Mouse (Mus musculus) neural tube, embryonic 13.5 days (tissue): ENCODE measurements around the gene Zfp579. TPM values are rescaled to one million over a fixed set of nuclear protein-coding genes. Genes with fewer than 3 reads are reported as not detected.
"Not testable (repeated sequence)": the region's sequence is repeated elsewhere in the genome, so short reads cannot be mapped to it uniquely, and the experiment has no call there.

Experiments
- ATAC-seq: fragments of 200-750 bp; cut with Nextera tagmentation; 2 replicates; pipeline ENCODE4 v1.8.0; 2017; ENCODE audit warnings: low read depth, mild to moderate bottlenecking, moderate TSS enrichment, moderate library complexity
- H3K27ac ChIP-seq: fragments of 300-500 bp; sonication (generic); replicated peaks from 2 replicates; pipeline ENCODE4 v1.5.1; 2015; ENCODE audit warnings: moderate library complexity, mild to moderate bottlenecking, inconsistent platforms
- H3K27me3 ChIP-seq: fragments of 300-500 bp; sonication (generic); 2 replicates; pipeline ENCODE4 v1.6.1; 2015; ENCODE audit warnings: mild to moderate bottlenecking, inconsistent platforms
- H3K36me3 ChIP-seq: fragments of 300-500 bp; sonication (generic); 2 replicates; pipeline ENCODE4 v1.6.1; 2015; ENCODE audit warnings: mild to moderate bottlenecking, inconsistent platforms
- H3K4me1 ChIP-seq: fragments of 300-500 bp; sonication (generic); replicated peaks from 2 replicates; pipeline ENCODE4 v1.6.1; 2015; ENCODE audit warnings: inconsistent platforms
- H3K4me2 ChIP-seq: fragments of 300-500 bp; sonication (generic); 2 replicates; pipeline ENCODE4 v1.6.1; 2015; ENCODE audit warnings: inconsistent platforms, mild to moderate bottlenecking, moderate library complexity
- H3K4me3 ChIP-seq: fragments of 300-500 bp; sonication (generic); 2 replicates; pipeline ENCODE4 v1.5.1; 2015; ENCODE audit warnings: mild to moderate bottlenecking, inconsistent platforms
- H3K9ac ChIP-seq: fragments of 300-500 bp; sonication (generic); 2 replicates; pipeline ENCODE4 v1.6.1; 2015; ENCODE audit warnings: moderate library complexity, mild to moderate bottlenecking, inconsistent platforms
- H3K9me3 ChIP-seq: fragments of 300-500 bp; sonication (generic); 2 replicates; pipeline ENCODE4 v1.6.1; 2016; ENCODE audit warnings: inconsistent platforms
- WGBS: fragments of 180-500 bp; shearing (Covaris S2); methylation state at CpG from one replicate; pipeline ENCODE4 v1.1.7; 2015; 5-methylcytosine and 5-hydroxymethylcytosine counted together
- polyA plus RNA-seq: library from polyadenylated mRNA; unstranded; fragments of >200 nt; fragmentation: Nextera tagmentation; extraction: Ambion mirVana; gene quantifications from 2 replicates; pipeline ENCODE4 v1.2.1, GENCODE M21; 2015

Zfp579 gene
- polyA plus RNA-seq, 1 experiment from 2014 or later = 63.2 TPM

- no peak overlapping the region for H3K9ac ChIP-seq
- H3K27ac ChIP-seq = no peak overlapping the region
- H3K4me1 ChIP-seq = no peaks in the 10 kb centered on the region
- no peak overlapping the region for H3K4me3 ChIP-seq
- no peaks in the 10 kb centered on the region for H3K27me3 ChIP-seq
- peaks cover 94% of the 10 kb centered on the region for H3K36me3 ChIP-seq
- WGBS = 88% methylated on average over 21 of the region's 21 CpGs
- H3K9me3 ChIP-seq = peaks cover 28% of the 10 kb centered on the region
- H3K4me2 ChIP-seq = no peak overlapping the region
- no peak for ATAC-seq
Observed at GRCm38 (mm10) chr7:5029946-5030345, 34.0 kb upstream of the Zfp579 start.

- ATAC-seq = no peak
- Histone ChIP-seq H3K36me3 (peaks cover 94% of the 10 kb centered on the region), H3K4me2 (no peak overlapping the region), H3K4me3 (no peak overlapping the region), H3K9me3 (peaks cover 28% of the 10 kb centered on the region), H3K4me1 (no peaks in the 10 kb centered on the region), H3K27me3 (no peaks in the 10 kb centered on the region), H3K27ac (no peak overlapping the region), H3K9ac (no peak overlapping the region)
- 97% methylated on average over 22 of the region's 22 CpGs for WGBS
Observed at GRCm38 (mm10) chr7:5029543-5029942, 33.6 kb upstream of the Zfp579 start.

GRCm38 (mm10) chr7:5021197-5021596 lies 25.2 kb upstream of the Zfp579 start:
- Histone ChIP-seq H3K4me3 (peak overlapping the region; percentile 60), H3K4me1 (peaks cover 24% of the 10 kb centered on the region), H3K27me3 (no peaks in the 10 kb centered on the region), H3K9me3 (no peaks in the 10 kb centered on the region), H3K4me2 (peak overlapping the region; percentile 84), H3K27ac (peak overlapping the region; percentile 93), H3K9ac (peak overlapping the region; percentile 80), H3K36me3 (peaks cover 43% of the 10 kb centered on the region)
- WGBS = 55% methylated on average over 5 of the region's 5 CpGs
- no peak for ATAC-seq

- H3K4me3 ChIP-seq = peak overlapping the region; percentile 60
- peak overlapping the region; percentile 84 for H3K4me2 ChIP-seq
Observed at GRCm38 (mm10) chr7:5020685-5021084, 24.7 kb upstream of the Zfp579 start.

GRCm38 (mm10) chr7:5020000-5020681 lies 24.2 kb upstream of the Zfp579 start, which contains the start of the genes Zfp865 and Ccdc106:
Zfp865 (plus strand) TSS chr7:5020376.
Ccdc106 (plus strand) TSS chr7:5020553.
- under 1% methylated on average over 47 of the region's 49 CpGs for WGBS
- Histone ChIP-seq H3K4me1 (peaks cover 29% of the 10 kb centered on the region), H3K4me3 (peak within 1 kb of the TSS; percentile 60), H3K9ac (peak within 1 kb of the TSS; percentile 80), H3K9me3 (no peaks in the 10 kb centered on the region), H3K4me2 (peak within 1 kb of the TSS; percentile 84), H3K27me3 (no peaks in the 10 kb centered on the region), H3K36me3 (peaks cover 34% of the 10 kb centered on the region), H3K27ac (peak within 1 kb of the TSS; percentile 93)
- peak; percentile 91 for ATAC-seq

More at GRCm38 (mm10) chr7:5020685-5021084, 24.7 kb upstream of the Zfp579 start:
- Histone ChIP-seq H3K4me1 (peaks cover 29% of the 10 kb centered on the region), H3K27ac (peak overlapping the region; percentile 93), H3K9ac (peak overlapping the region; percentile 80), H3K27me3 (no peaks in the 10 kb centered on the region), H3K9me3 (no peaks in the 10 kb centered on the region), H3K36me3 (peaks cover 39% of the 10 kb centered on the region)
- ATAC-seq = peak; percentile 38
- 0% methylated on average over 15 of the region's 15 CpGs for WGBS

- WGBS = 26% methylated on average over 8 of the region's 8 CpGs
- ATAC-seq, H3K9me3 ChIP-seq, H3K27me3 ChIP-seq: not testable (repeated sequence)
- Histone ChIP-seq H3K9ac (peak overlapping the region; percentile 80; the same call in 1 of the 2 replicates), H3K4me2 (peak overlapping the region; percentile 84), H3K4me3 (peak overlapping the region; percentile 60), H3K4me1 (peaks cover 29% of the 10 kb centered on the region), H3K36me3 (peaks cover 29% of the 10 kb centered on the region), H3K27ac (peak overlapping the region; percentile 93)
Observed at GRCm38 (mm10) chr7:5019576-5019975, 23.6 kb upstream of the Zfp579 start.

GRCm38 (mm10) chr7:5017931-5018330 lies 22.0 kb upstream of the Zfp579 start:
- peaks cover 14% of the 10 kb centered on the region for H3K36me3 ChIP-seq
- no peaks in the 10 kb centered on the region for H3K9me3 ChIP-seq
- no peak overlapping the region for H3K4me2 ChIP-seq
- WGBS = 97% methylated on average over 21 of the region's 21 CpGs
- no peaks in the 10 kb centered on the region for H3K27me3 ChIP-seq
- H3K27ac ChIP-seq = no peak overlapping the region
- H3K9ac ChIP-seq = no peak overlapping the region
- peaks cover 34% of the 10 kb centered on the region for H3K4me1 ChIP-seq
- H3K4me3 ChIP-seq = no peak overlapping the region
- ATAC-seq = no peak

GRCm38 (mm10) chr7:5017352-5017751 lies 21.4 kb upstream of the Zfp579 start:
- Histone ChIP-seq H3K4me2 (no peak overlapping the region), H3K27me3 (no peaks in the 10 kb centered on the region), H3K4me1 (peaks cover 34% of the 10 kb centered on the region), H3K27ac (no peak overlapping the region), H3K36me3 (peaks cover 14% of the 10 kb centered on the region), H3K9me3 (no peaks in the 10 kb centered on the region), H3K9ac (no peak overlapping the region), H3K4me3 (no peak overlapping the region)
- WGBS = 92% methylated on average over 16 of the region's 16 CpGs
- ATAC-seq = no peak

- no peak for ATAC-seq
- Histone ChIP-seq H3K9me3 (no peaks in the 10 kb centered on the region), H3K36me3 (peaks cover 14% of the 10 kb centered on the region), H3K4me3 (no peak overlapping the region), H3K4me2 (no peak overlapping the region), H3K4me1 (peaks cover 33% of the 10 kb centered on the region), H3K27me3 (no peaks in the 10 kb centered on the region), H3K9ac (no peak overlapping the region), H3K27ac (no peak overlapping the region)
- WGBS = 94% methylated on average over 2 of the region's 2 CpGs
Observed at GRCm38 (mm10) chr7:5016920-5017319, 21.0 kb upstream of the Zfp579 start.

GRCm38 (mm10) chr7:5016057-5016456 lies 20.1 kb upstream of the Zfp579 start:
- Histone ChIP-seq H3K4me1 (peaks cover 24% of the 10 kb centered on the region), H3K9me3 (no peaks in the 10 kb centered on the region), H3K36me3 (peaks cover 20% of the 10 kb centered on the region), H3K4me2 (peak overlapping the region; percentile 58), H3K27ac (peak overlapping the region; percentile 97), H3K27me3 (no peaks in the 10 kb centered on the region), H3K4me3 (peak overlapping the region; percentile 71), H3K9ac (peak overlapping the region; percentile 83)
- ATAC-seq = no peak
- 61% methylated on average over 3 of the region's 3 CpGs for WGBS

- ATAC-seq = peak; percentile 74
Observed at GRCm38 (mm10) chr7:5015118-5016001, 19.4 kb upstream of the Zfp579 start, which contains the start of gene Gm44973. Gm44973 (plus strand) TSS chr7:5015496.

More at GRCm38 (mm10) chr7:5015118-5016001, 19.4 kb upstream of the Zfp579 start, which contains the start of gene Gm44973:
- no peaks in the 10 kb centered on the region for H3K9me3 ChIP-seq
- peaks cover 27% of the 10 kb centered on the region for H3K36me3 ChIP-seq
- peak within 1 kb of the TSS; percentile 58 for H3K4me2 ChIP-seq
- peak within 1 kb of the TSS; percentile 83 for H3K9ac ChIP-seq
- WGBS = under 1% methylated on average over 60 of the region's 76 CpGs
- peak within 1 kb of the TSS; percentile 97 for H3K27ac ChIP-seq
- peak within 1 kb of the TSS; percentile 71 for H3K4me3 ChIP-seq
- peaks cover 22% of the 10 kb centered on the region for H3K4me1 ChIP-seq
- no peaks in the 10 kb centered on the region for H3K27me3 ChIP-seq
